Mouse (Mus musculus) cerebellum, postnatal 25 days (tissue): ENCODE data around the gene Gm10837.

Source experiments
- DNase-seq, 2 experiments: peaks; one replicate each; pipeline ENCODE4 v3.0.0; 2021; ENCODE audit warnings: mixed read lengths in 2 of 2

The Gm10837 gene

DNA sequence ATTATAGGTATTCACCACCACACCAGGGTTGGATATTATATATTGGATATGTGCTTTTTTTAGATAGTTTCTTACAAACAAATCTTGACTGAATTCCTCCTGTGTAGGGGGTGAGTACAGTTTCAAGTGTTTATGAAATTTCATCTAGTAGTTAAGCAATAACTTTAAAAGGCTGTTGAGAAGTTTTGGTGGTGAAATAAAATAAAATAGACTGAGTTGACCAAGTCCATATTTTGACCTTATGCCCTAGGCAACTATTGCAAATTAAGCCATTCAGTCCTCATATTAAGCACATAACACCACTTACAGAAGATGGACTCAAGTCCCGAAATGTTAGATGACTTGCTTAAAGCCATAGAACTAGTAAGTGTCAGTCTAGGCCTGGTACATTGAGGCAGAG is 45.6 kb downstream of the Gm10837 start:
- DNase-seq, result no peak
